Mouse (Mus musculus) urinary bladder, adult 2 months (tissue): Measurements from ENCODE around the gene Hyou1. TPM values are rescaled to one million over a fixed set of nuclear protein-coding genes. Genes with fewer than 3 reads are reported as not detected.

Experiments
- polyA plus RNA-seq: library from polyadenylated mRNA; depleted of rRNA; stranded (reverse); fragments of >200 nt; gene quantifications from 2 replicates; pipeline ENCODE4 v1.2.3, GENCODE M21; 2012; rRNA removed

The Hyou1 gene
- polyA plus RNA-seq, 1 experiment = 34.4 TPM

Other genes starting within 250 kb of the Hyou1 start
- 182 and 219 TPM in 2 replicates for gene Mcam, start 245.0 kb upstream of the Hyou1 start, polyA plus RNA-seq
- 14.9 and 16.0 TPM in 2 replicates for gene Cbl, start 145.4 kb upstream of the Hyou1 start, polyA plus RNA-seq
- gene Ccdc153, start 138.8 kb upstream of the Hyou1 start, polyA plus RNA-seq = not detected in 2 replicates
- gene Pdzd3, start 128.0 kb upstream of the Hyou1 start, polyA plus RNA-seq = 0.21 and 0.24 TPM in 2 replicates
- gene Nlrx1, start 110.9 kb upstream of the Hyou1 start, polyA plus RNA-seq = 9.6 and 13.0 TPM in 2 replicates
- 7.6 and 8.9 TPM in 2 replicates for gene Abcg4, start 90.9 kb upstream of the Hyou1 start, polyA plus RNA-seq
- 20.2 and 22.7 TPM in 2 replicates for gene Hinfp, start 73.8 kb upstream of the Hyou1 start, polyA plus RNA-seq
- gene C2cd2l, start 59.2 kb upstream of the Hyou1 start, polyA plus RNA-seq = 30.5 and 31.4 TPM in 2 replicates
- 24.7 and 25.8 TPM in 2 replicates for gene Dpagt1, start 53.5 kb upstream of the Hyou1 start, polyA plus RNA-seq
- gene H2afx, start 44.8 kb upstream of the Hyou1 start, polyA plus RNA-seq = 19.8 and 22.1 TPM in 2 replicates
- gene Hmbs, start 35.3 kb upstream of the Hyou1 start, polyA plus RNA-seq = 34.4 and 40.7 TPM in 2 replicates
- 22.0 and 26.8 TPM in 2 replicates for gene Vps11, start 17.8 kb upstream of the Hyou1 start, polyA plus RNA-seq
- 20.0 and 22.2 TPM in 2 replicates for gene Slc37a4, start 17.4 kb downstream of the Hyou1 start, polyA plus RNA-seq
- gene Rps25, start 27.6 kb downstream of the Hyou1 start, polyA plus RNA-seq = 1,336 and 1,393 TPM in 2 replicates
- 55.6 and 68.6 TPM in 2 replicates for gene Trappc4, start 28.1 kb downstream of the Hyou1 start, polyA plus RNA-seq
- 33.7 and 47.1 TPM in 2 replicates for gene Ccdc84, start 39.1 kb downstream of the Hyou1 start, polyA plus RNA-seq
- 0.28 and 0.63 TPM in 2 replicates for gene Foxr1, start 61.6 kb downstream of the Hyou1 start, polyA plus RNA-seq
- 788 and 1,023 TPM in 2 replicates for gene Upk2, start 75.5 kb downstream of the Hyou1 start, polyA plus RNA-seq
- gene Bcl9l, start 103.3 kb downstream of the Hyou1 start, polyA plus RNA-seq = 11.1 and 29.7 TPM in 2 replicates
- gene Cxcr5, start 182.4 kb downstream of the Hyou1 start, polyA plus RNA-seq = 0.11 and 0.16 TPM in 2 replicates
- gene Ddx6, start 225.4 kb downstream of the Hyou1 start, polyA plus RNA-seq = 28.2 and 47.5 TPM in 2 replicates